ENCODE assay signal across 10 mouse cellular contexts in genomic region chr1:72871337-72871696, GRCm38 (mm10). TPM values are rescaled to one million over a fixed set of nuclear protein-coding genes. Genes with fewer than 3 reads are reported as not detected.
DNase-seq lines count a peak whose midpoint lies in the region; ATAC-seq and TF ChIP-seq lines count a peak whose summit lies in the region.
"Had no signal": no experiment of that assay in that cellular context is flagged by ENCODE, and none has a peak within 500 bp of the region (broad histone marks: within the 10 kb centered on the region; RNA-seq: fewer than 3 reads in every experiment).

No protein-coding gene starts in this region.

- peaks cover 23% of the 10 kb centered on the region for H3K27me3 ChIP-seq in spleen, adult 2 months (ENCODE audit: control insufficient read depth, insufficient read depth, low read length)
- H3K27me3 ChIP-seq in liver, embryonic 12.5 days (replicated peaks): peaks cover 72% of the 10 kb centered on the region

- no peaks in the 10 kb centered on the region for H3K9me3 ChIP-seq in liver, embryonic 12.5 days (replicated peaks)

- H3K27ac ChIP-seq in gastrocnemius, adult 2 months: peak overlapping the region; percentile 89
- no peak overlapping the region for H3K27ac ChIP-seq in spleen, adult 2 months (ENCODE audit: insufficient read depth, low read length)
- H3K27ac ChIP-seq in liver, embryonic 12.5 days: no peak overlapping the region

- no peaks in the 10 kb centered on the region for H3K4me1 ChIP-seq in spleen, adult 2 months (ENCODE audit: control insufficient read depth, insufficient read depth, insufficient read length)
- H3K4me1 ChIP-seq in liver, embryonic 12.5 days: peaks cover 58% of the 10 kb centered on the region

- TF ChIP-seq POLR2A in spleen, adult 2 months (IDR thresholded peaks at IDR 0.05; ENCODE audit: low read depth, low read length): no peak

- peak overlapping the region; percentile 71 for H3K4me3 ChIP-seq in gastrocnemius, adult 2 months
- H3K4me3 ChIP-seq in spleen, adult 2 months (ENCODE audit: extremely low read depth, insufficient read depth, insufficient read length): 0 out of 2 replicates have a peak overlapping the region, but pooled peaks have one; percentile 2
- peak overlapping the region; percentile 40 for H3K4me3 ChIP-seq in liver, embryonic 12.5 days

- WGBS in spleen, adult 2 months: 3% methylated on average over 6 of the region's 6 CpGs
- 0% methylated on average over 6 of the region's 6 CpGs for WGBS in liver, embryonic 12.5 days (ENCODE audit: insufficient replicate concordance)

- TF ChIP-seq CTCF in gastrocnemius, adult 2 months (IDR thresholded peaks at IDR 0.05): no peak
- no peak for TF ChIP-seq CTCF in spleen, adult 2 months (IDR thresholded peaks at IDR 0.05; ENCODE audit: extremely low read depth, insufficient read depth, insufficient read length, insufficient replicate concordance)

- peak overlapping the region; percentile 69 for H3K4me2 ChIP-seq in liver, embryonic 12.5 days

- no peak for ATAC-seq in liver, embryonic 12.5 days

- H3K36me3 ChIP-seq in spleen, adult 2 months (ENCODE audit: control insufficient read depth, insufficient read depth, low read length): no peaks in the 10 kb centered on the region
- no peaks in the 10 kb centered on the region for H3K36me3 ChIP-seq in liver, embryonic 12.5 days

- intact Hi-C loops in gastrocnemius, adult 2 months (cut with DNase I): no loop called here

- H3K9ac ChIP-seq in liver, embryonic 12.5 days: no peak overlapping the region

- no peak for DNase-seq in gastrocnemius, adult 2 months
- no peak for DNase-seq in gastrocnemius, postnatal 4 days (ENCODE audit: low spot score in 2 of 2)
- DNase-seq in spleen, adult 2 months (ENCODE audit: low read depth in 1 of 2, low spot score in 2 of 2): no peak
- DNase-seq in spleen, postnatal 10 days (ENCODE audit: low spot score in 2 of 2): no peak
- DNase-seq in adrenal gland, adult (ENCODE audit: inconsistent age in 2 of 2, low spot score in 1 of 2): no peak
- no peak for DNase-seq in cerebellum, adult 11 months
- DNase-seq in layer of hippocampus, adult 9-10 months (ENCODE audit: low spot score): no peak

RNA-seq across cellular contexts. Expression of gene Igfbp5, which starts 3.4 kb away (rescaled TPM):
- 100 to 1,000 TPM; 248 to 267 TPM for total RNA-seq in gastrocnemius, adult 2 months (2021)
- total RNA-seq in gastrocnemius, postnatal 4 days (2021): 100 to 1,000 TPM; 335 to 342 TPM
- polyA plus RNA-seq in spleen, adult 2 months (2012; rRNA removed): 8.8 and 10.7 TPM in 2 replicates
- polyA plus RNA-seq in liver, embryonic 12.5 days (2016; fragmentation: Nextera tagmentation; extraction: Ambion mirVana): 7.6 and 10.9 TPM in 2 replicates

RNA-seq across cellular contexts. Expression of gene Igfbp2, which starts 47.0 kb away (rescaled TPM):
- total RNA-seq in gastrocnemius, adult 2 months (2021): not detected
- 10 to 100 TPM; 45.6 to 56.5 TPM for total RNA-seq in gastrocnemius, postnatal 4 days (2021)
- polyA plus RNA-seq in spleen, adult 2 months (2012; rRNA removed): 7.5 and 22.8 TPM in 2 replicates
- polyA plus RNA-seq in liver, embryonic 12.5 days (2016; fragmentation: Nextera tagmentation; extraction: Ambion mirVana): 12.4 and 14.3 TPM in 2 replicates
- total RNA-seq: hematopoietic stem cell, adult 5-6 weeks; neutrophil, adult 5-6 weeks had no signal

Comparison
In these comparisons a context has a peak if more than half of its experiments do, and no peak if none do; other contexts are left out.
1. RNA of gene Igfbp2, which starts 47.0 kb away (total RNA-seq): 45.6 to 56.5 TPM in gastrocnemius, postnatal 4 days; not detected in gastrocnemius, adult 2 months; every median in the first group is over 10 times any median in the second.
2. H3K4me3 ChIP-seq: peak in every context shown above with its lines; median percentile 71 in gastrocnemius, adult 2 months; 40 in liver, embryonic 12.5 days; 2 in spleen, adult 2 months.